Mouse (Mus musculus): ENCODE results near the gene Zfp740.

DNA sequence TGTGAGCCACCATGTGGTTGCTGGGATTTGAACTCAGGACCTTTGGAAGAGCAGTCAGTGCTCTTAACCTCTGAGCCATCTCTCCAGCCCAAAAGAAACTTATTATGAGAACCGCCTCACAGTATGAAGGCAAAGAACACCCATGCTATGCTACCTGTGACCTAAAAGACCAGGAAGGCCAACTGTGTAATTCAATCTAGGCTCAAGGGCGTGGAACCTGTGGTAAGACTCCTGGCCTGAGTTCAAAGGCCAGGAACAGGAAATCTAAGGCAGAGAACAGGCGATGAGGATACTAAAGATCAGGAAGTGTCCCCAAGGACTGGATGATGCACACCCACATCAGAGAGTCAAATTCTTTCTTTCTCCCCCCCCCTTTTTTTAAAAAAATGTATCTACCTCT is 29.5 kb upstream of the Zfp740 start:
- TF ChIP-seq CTCF (IDR thresholded peaks at IDR 0.05; ENCODE audit: low read depth, low read length): no peak
- no peak for TF ChIP-seq POLR2A (IDR thresholded peaks at IDR 0.05; ENCODE audit: borderline replicate concordance, low read depth, low read length)
